Comparison of ENCODE assay signal across 7 mouse cellular contexts in the genomic region with DNA sequence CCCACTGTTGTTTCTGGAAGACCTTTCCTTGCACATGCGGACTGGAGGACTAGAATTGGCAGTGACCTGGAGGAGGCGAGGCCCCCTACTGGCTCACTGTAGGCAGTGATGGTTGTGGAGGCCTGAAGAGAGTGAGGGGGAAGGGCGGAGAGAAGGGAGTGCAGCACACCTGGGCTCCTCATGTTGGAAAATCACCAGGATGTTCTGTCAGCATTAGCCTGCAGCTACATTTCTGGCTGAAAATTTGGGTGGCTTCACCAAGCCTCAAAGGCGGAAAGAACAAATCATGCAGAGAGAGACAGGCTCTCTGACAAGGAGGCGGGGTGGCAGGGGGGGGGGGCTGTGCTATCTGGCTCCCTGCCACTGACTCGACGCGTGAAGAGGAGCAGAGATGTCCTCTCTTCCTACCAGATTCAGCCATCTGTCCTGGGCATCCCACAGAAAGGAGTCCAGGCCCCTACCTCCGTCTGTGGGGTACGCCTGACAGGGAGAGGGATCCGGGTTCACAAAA.
DNase-seq lines count a peak whose midpoint lies in the region; ATAC-seq and TF ChIP-seq lines count a peak whose summit lies in the region.

No protein-coding gene starts in this region.

- WGBS in limb, embryonic 11.5 days = 45% methylated on average over 11 of the region's 11 CpGs

- peak; percentile 23 for TF ChIP-seq CTCF in left cerebral cortex, adult 2 months (IDR thresholded peaks at IDR 0.05)
- TF ChIP-seq CTCF in MEL (IDR thresholded peaks at IDR 0.05 in 2 of 3, conservative IDR thresholded peaks at IDR 0.05 in 1 of 3; ENCODE audit: control insufficient read depth in 1 of 3, insufficient read depth in 1 of 3, low read depth in 2 of 3, low read length in 3 of 3, poor library complexity in 1 of 3, severe bottlenecking in 1 of 3) = 0 out of 6 replicates have a peak, but pooled peaks of 2 of the 3 experiments have one; percentile 13 to 17
- TF ChIP-seq CTCF in cortical plate, adult 2 months (IDR thresholded peaks at IDR 0.05; ENCODE audit: extremely low read depth, insufficient read depth, low read length) = 0 out of 2 replicates have a peak, but pooled peaks have one; percentile 5

- no peak for TF ChIP-seq EP300 in MEL (IDR thresholded peaks at IDR 0.05; ENCODE audit: low read depth in 1 of 2, low read length in 2 of 2)

- H3K79me2 ChIP-seq in MEL (ENCODE audit: control insufficient read depth, insufficient read depth, low read length, poor library complexity) = no peaks in the 10 kb centered on the region

- H3K9ac ChIP-seq in MEL (ENCODE audit: control insufficient read depth, low read depth, low read length, poor library complexity, severe bottlenecking) = no peak overlapping the region
- H3K9ac ChIP-seq in limb, embryonic 11.5 days (ENCODE audit: low read length) = peak overlapping the region; percentile 30; the same call in 1 of the 2 replicates

- H3K4me2 ChIP-seq in limb, embryonic 11.5 days (ENCODE audit: low read depth, severe bottlenecking) = no peak overlapping the region

- H3K27me3 ChIP-seq in MEL (ENCODE audit: control insufficient read depth in 1 of 2, insufficient read depth in 2 of 2, low read length in 2 of 2) = no peaks in the 10 kb centered on the region; a peak in 1 of 4 replicates
- no peaks in the 10 kb centered on the region for H3K27me3 ChIP-seq in limb, embryonic 11.5 days (ENCODE audit: control insufficient read depth, insufficient read depth, low read length)

- H3K9me3 ChIP-seq in MEL (replicated peaks; ENCODE audit: insufficient read depth, low read length) = no peaks in the 10 kb centered on the region
- no peaks in the 10 kb centered on the region for H3K9me3 ChIP-seq in limb, embryonic 11.5 days (ENCODE audit: control insufficient read depth, low read length)

- no peak for TF ChIP-seq POLR2A in MEL (IDR thresholded peaks at IDR 0.05; ENCODE audit: control insufficient read depth in 1 of 2, insufficient read depth in 1 of 2, low read depth in 1 of 2, low read length in 2 of 2, poor library complexity in 1 of 2)
- TF ChIP-seq POLR2A in cortical plate, adult 2 months (IDR thresholded peaks at IDR 0.05; ENCODE audit: extremely low read depth, insufficient read depth, low read length) = no peak

- DNase-seq in left cerebral cortex, adult 2 months (ENCODE audit: extremely low spot score in 1 of 2, low spot score in 2 of 2) = no peak
- DNase-seq in left cerebral cortex, adult 11 months (ENCODE audit: low spot score) = no peak
- DNase-seq in MEL (ENCODE audit: low read depth, low spot score) = no peak
- DNase-seq in limb, embryonic 11.5 days (ENCODE audit: low spot score) = peak; percentile 56
- DNase-seq in adrenal gland, adult (ENCODE audit: inconsistent age in 2 of 2, low spot score in 1 of 2) = no peak

- intact Hi-C loops in left cerebral cortex, adult 2 months (cut with DNase I) = no loop called here

- no peak overlapping the region for H3K27ac ChIP-seq in left cerebral cortex, adult 2 months
- no peak overlapping the region for H3K27ac ChIP-seq in MEL (ENCODE audit: control insufficient read depth, low read depth, low read length)
- H3K27ac ChIP-seq in cortical plate, adult 2 months (ENCODE audit: insufficient read depth, low read length) = no peak overlapping the region
- no peak overlapping the region for H3K27ac ChIP-seq in limb, embryonic 11.5 days (replicated peaks; ENCODE audit: low read depth, low read length)

- ATAC-seq in limb, embryonic 11.5 days (ENCODE audit: insufficient number of reproducible peaks, low FRiP score, low TSS enrichment, low read depth) = peak; percentile 61
- no peak for ATAC-seq in monocyte, adult 5-6 weeks (replicated peaks; ENCODE audit: insufficient number of reproducible peaks, low FRiP score, low TSS enrichment, poor library complexity, severe bottlenecking)

- no peaks in the 10 kb centered on the region for H3K4me1 ChIP-seq in MEL (ENCODE audit: control insufficient read depth in 1 of 2, insufficient read depth in 2 of 2, low read length in 2 of 2)
- H3K4me1 ChIP-seq in cortical plate, adult 2 months (ENCODE audit: control insufficient read depth, insufficient read depth, low read length) = no peaks in the 10 kb centered on the region; the same call in 1 of the 2 replicates
- peaks cover 5% of the 10 kb centered on the region; the same call in 1 of the 2 replicates for H3K4me1 ChIP-seq in limb, embryonic 11.5 days (ENCODE audit: control insufficient read depth, insufficient read depth, low read length)

- H3K36me3 ChIP-seq in MEL (ENCODE audit: control insufficient read depth in 1 of 2, insufficient read depth in 2 of 2, low read length in 2 of 2) = no peaks in the 10 kb centered on the region
- H3K36me3 ChIP-seq in limb, embryonic 11.5 days (ENCODE audit: control insufficient read depth, insufficient read depth, low read length) = no peaks in the 10 kb centered on the region

- no peak for TF ChIP-seq RAD21 in MEL (IDR thresholded peaks at IDR 0.05; ENCODE audit: low read depth, low read length)

- H3K4me3 ChIP-seq in left cerebral cortex, adult 2 months = no peak overlapping the region
- no peak overlapping the region for H3K4me3 ChIP-seq in MEL (ENCODE audit: control insufficient read depth in 1 of 2, insufficient read depth in 1 of 2, low read depth in 2 of 2, low read length in 2 of 2)
- H3K4me3 ChIP-seq in cortical plate, adult 2 months (ENCODE audit: insufficient read depth, low read length) = no peak overlapping the region
- H3K4me3 ChIP-seq in limb, embryonic 11.5 days (ENCODE audit: low read depth, low read length) = no peak overlapping the region

TF ChIP-seq in MEL, 35 proteins besides CTCF, POLR2A, EP300 and RAD21:
- TF ChIP-seq BHLHE40 (IDR thresholded peaks at IDR 0.05; ENCODE audit: borderline replicate concordance, low read depth, low read length) (no peak), SMC3 (IDR thresholded peaks at IDR 0.05; ENCODE audit: low read depth, low read length) (peak; percentile 12; the same call in 1 of the 2 replicates)
